Comparison of ENCODE assay signal across 20 mouse cellular contexts in genomic region chr11:20544801-20545515, GRCm38 (mm10). TPM values are rescaled to one million over a fixed set of nuclear protein-coding genes. Genes with fewer than 3 reads are reported as not detected.
DNase-seq lines count a peak whose midpoint lies in the region; ATAC-seq and TF ChIP-seq lines count a peak whose summit lies in the region.
"Had no signal": no experiment of that assay in that cellular context is flagged by ENCODE, and none has a peak within 500 bp of the region (broad histone marks: within the 10 kb centered on the region; RNA-seq: fewer than 3 reads in every experiment).

No protein-coding gene starts in this region.

- 44% methylated on average over 3 of the region's 3 CpGs for WGBS in forebrain, embryonic 14.5 days
- WGBS in forebrain, embryonic 15.5 days, result 46% methylated on average over 3 of the region's 3 CpGs
- 67% methylated on average over 3 of the region's 3 CpGs for WGBS in lung, embryonic 14.5 days

- in situ Hi-C loops in CH12.LX (cut with MboI; ENCODE audit: low pct_ligation_motif_present, low pct_unique_long_range_greater_than_20kb, low sequenced_read_pairs), result loop anchor here (5.0 kb wide), 1 partner anchor 78 kb away; no protein-coding TSS in a partner anchor

- H3K9me3 ChIP-seq in forebrain, embryonic 14.5 days (replicated peaks; ENCODE audit: control insufficient read depth, low read length), result no peaks in the 10 kb centered on the region
- no peaks in the 10 kb centered on the region for H3K9me3 ChIP-seq in forebrain, embryonic 15.5 days
- H3K9me3 ChIP-seq in lung, embryonic 14.5 days (ENCODE audit: low read depth, low read length), result no peaks in the 10 kb centered on the region
- H3K9me3 ChIP-seq in CH12.LX (replicated peaks; ENCODE audit: low read length), result no peaks in the 10 kb centered on the region
- H3K9me3 ChIP-seq: embryonic facial prominence, embryonic 12.5 days; heart, embryonic 10.5 days; limb, embryonic 15.5 days; liver, embryonic 15.5 days had no signal

- H3K79me2 ChIP-seq in CH12.LX (replicated peaks; ENCODE audit: control insufficient read depth, extremely low read depth, insufficient read depth, poor library complexity, severe bottlenecking), result no peaks in the 10 kb centered on the region; the same call in 1 of the 2 replicates

- TF ChIP-seq POLR2A in CH12.LX (IDR thresholded peaks at IDR 0.05; ENCODE audit: low read depth, low read length), result no peak
- TF ChIP-seq POLR2A in cortical plate, adult 2 months (IDR thresholded peaks at IDR 0.05; ENCODE audit: extremely low read depth, insufficient read depth, low read length), result no peak

- TF ChIP-seq EP300 in CH12.LX (IDR thresholded peaks at IDR 0.05; ENCODE audit: low read length), result peak; percentile 32; the same call in 1 of the 2 replicates

- DNase-seq in forebrain, embryonic 14.5 days (ENCODE audit: low spot score), result no peak
- DNase-seq in lung, embryonic 14.5 days, result no peak
- no peak for DNase-seq in lung, postnatal 14 days
- DNase-seq in CH12.LX (ENCODE audit: extremely low read depth), result no peak
- no peak for DNase-seq in adrenal gland, adult (ENCODE audit: inconsistent age in 2 of 2, low spot score in 1 of 2)
- DNase-seq: B cell, adult 2 months; cerebellum, adult 18-20 months; forebrain, postnatal 0 days; heart, postnatal 14 days; kidney, adult 18-20 months; layer of hippocampus, postnatal 36 days; thymus, postnatal 4 days had no signal

- no peaks in the 10 kb centered on the region for H3K27me3 ChIP-seq in forebrain, embryonic 14.5 days (replicated peaks; ENCODE audit: control insufficient read depth, insufficient read depth, low read length)
- no peaks in the 10 kb centered on the region for H3K27me3 ChIP-seq in forebrain, embryonic 15.5 days
- H3K27me3 ChIP-seq in lung, embryonic 14.5 days (ENCODE audit: insufficient read depth, low read length), result no peaks in the 10 kb centered on the region
- H3K27me3 ChIP-seq in CH12.LX (replicated peaks), result no peaks in the 10 kb centered on the region
- H3K27me3 ChIP-seq: limb, embryonic 15.5 days had no signal

- TF ChIP-seq CTCF in lung, embryonic 14.5 days (IDR thresholded peaks at IDR 0.05; ENCODE audit: low read depth), result no peak
- TF ChIP-seq CTCF in CH12.LX (conservative IDR thresholded peaks at IDR 0.05 in 1 of 2, IDR thresholded peaks at IDR 0.05 in 1 of 2; ENCODE audit: low read depth in 2 of 2, low read length in 2 of 2), result no peak
- no peak for TF ChIP-seq CTCF in cortical plate, adult 2 months (IDR thresholded peaks at IDR 0.05; ENCODE audit: extremely low read depth, insufficient read depth, low read length)

- dilution Hi-C loops in CH12.LX (cut with MboI; ENCODE audit: extremely low pct_ligation_motif_present, extremely low pct_unique_long_range_greater_than_20kb, low sequenced_read_pairs), result no loop called here

- H3K36me3 ChIP-seq in forebrain, embryonic 14.5 days (ENCODE audit: control insufficient read depth, insufficient read depth, low read length), result no peaks in the 10 kb centered on the region
- no peaks in the 10 kb centered on the region for H3K36me3 ChIP-seq in forebrain, embryonic 15.5 days
- H3K36me3 ChIP-seq in lung, embryonic 14.5 days (ENCODE audit: insufficient read depth), result no peaks in the 10 kb centered on the region; the same call in 1 of the 2 replicates
- peaks cover 3 to 10% of the 10 kb centered on the region in 2 experiments for H3K36me3 ChIP-seq in CH12.LX (replicated peaks in 1 of 2; ENCODE audit: control insufficient read depth in 1 of 2, insufficient read depth in 1 of 2, low read length in 1 of 2)
- H3K36me3 ChIP-seq: embryonic facial prominence, embryonic 12.5 days; heart, embryonic 10.5 days; limb, embryonic 15.5 days; liver, embryonic 15.5 days had no signal

- no peak overlapping the region for H3K4me3 ChIP-seq in forebrain, embryonic 14.5 days (ENCODE audit: low read depth, low read length)
- no peak overlapping the region; the same call in 1 of the 2 replicates for H3K4me3 ChIP-seq in forebrain, embryonic 15.5 days
- H3K4me3 ChIP-seq in lung, embryonic 14.5 days (ENCODE audit: low read depth, low read length), result peak overlapping the region; percentile 83; the same call in 1 of the 2 replicates
- H3K4me3 ChIP-seq in CH12.LX (replicated peaks in 1 of 3; ENCODE audit: low read depth in 2 of 3, low read length in 2 of 3, poor library complexity in 1 of 3), result peak overlapping the region in 1 of 3 experiments; percentile 85
- peak overlapping the region; percentile 64; the same call in 1 of the 2 replicates for H3K4me3 ChIP-seq in cortical plate, adult 2 months (ENCODE audit: insufficient read depth, low read length)

- peak overlapping the region; percentile 61; the same call in 1 of the 2 replicates for H3K4me2 ChIP-seq in forebrain, embryonic 14.5 days (ENCODE audit: low read length)
- H3K4me2 ChIP-seq in forebrain, embryonic 15.5 days (replicated peaks), result no peak overlapping the region
- no peak overlapping the region for H3K4me2 ChIP-seq in lung, embryonic 14.5 days
- H3K4me2 ChIP-seq in CH12.LX (ENCODE audit: insufficient read depth, low read depth, poor library complexity, severe bottlenecking), result peak overlapping the region; percentile 40; the same call in 1 of the 2 replicates

- no peak for TF ChIP-seq RAD21 in CH12.LX (IDR thresholded peaks at IDR 0.05; ENCODE audit: low read depth, low read length)

- no peak for ATAC-seq in forebrain, embryonic 14.5 days
- no peak for ATAC-seq in forebrain, embryonic 15.5 days (replicated peaks)
- ATAC-seq in lung, embryonic 14.5 days (ENCODE audit: insufficient read depth), result no peak
- ATAC-seq: forebrain, postnatal 0 days; lung, postnatal 0 days had no signal

- peaks cover 15% of the 10 kb centered on the region; the same call in 1 of the 2 replicates for H3K4me1 ChIP-seq in forebrain, embryonic 14.5 days (ENCODE audit: control insufficient read depth, insufficient read depth, low read length)
- H3K4me1 ChIP-seq in forebrain, embryonic 15.5 days, result peaks cover 22% of the 10 kb centered on the region
- H3K4me1 ChIP-seq in lung, embryonic 14.5 days (ENCODE audit: insufficient read depth), result 0 out of 2 replicates have a peak, but pooled peaks cover 2% of the 10 kb centered on the region
- H3K4me1 ChIP-seq in CH12.LX (ENCODE audit: control insufficient read depth in 1 of 2, insufficient read depth in 2 of 2), result peaks cover 7 to 35% of the 10 kb centered on the region in 2 experiments
- peaks cover 3% of the 10 kb centered on the region; the same call in 1 of the 2 replicates for H3K4me1 ChIP-seq in cortical plate, adult 2 months (ENCODE audit: control insufficient read depth, insufficient read depth, low read length)

- no peak overlapping the region for H3K9ac ChIP-seq in forebrain, embryonic 14.5 days (ENCODE audit: low read length)
- no peak overlapping the region for H3K9ac ChIP-seq in forebrain, embryonic 15.5 days (replicated peaks)
- H3K9ac ChIP-seq in lung, embryonic 14.5 days, result no peak overlapping the region
- no peak overlapping the region; the same call in 1 of the 2 replicates for H3K9ac ChIP-seq in CH12.LX (ENCODE audit: insufficient read depth, low read depth)
- H3K9ac ChIP-seq: embryonic facial prominence, embryonic 12.5 days; forebrain, postnatal 0 days; limb, embryonic 15.5 days; liver, embryonic 15.5 days had no signal

- H3K27ac ChIP-seq in forebrain, embryonic 14.5 days (ENCODE audit: low read depth, low read length), result no peak overlapping the region
- no peak overlapping the region for H3K27ac ChIP-seq in forebrain, embryonic 15.5 days (replicated peaks)
- H3K27ac ChIP-seq in lung, embryonic 14.5 days (ENCODE audit: low read depth), result no peak overlapping the region
- H3K27ac ChIP-seq in CH12.LX (ENCODE audit: insufficient read depth, low read depth), result no peak overlapping the region
- no peak overlapping the region for H3K27ac ChIP-seq in cortical plate, adult 2 months (ENCODE audit: insufficient read depth, low read length)
- H3K27ac ChIP-seq: embryonic facial prominence, embryonic 12.5 days; heart, embryonic 10.5 days; kidney, postnatal 0 days; limb, embryonic 15.5 days; liver, embryonic 15.5 days had no signal

TF ChIP-seq in CH12.LX, 34 proteins besides CTCF, POLR2A, EP300 and RAD21:
- TF ChIP-seq BHLHE40 (IDR thresholded peaks at IDR 0.05; ENCODE audit: low read depth, low read length) (peak; percentile 31; the same call in 1 of the 2 replicates), USF2 (conservative IDR thresholded peaks at IDR 0.05; ENCODE audit: low read depth, low read length) (no peak), ZNF384 (IDR thresholded peaks at IDR 0.05; ENCODE audit: low read depth, low read length) (peak; percentile 59), JUN (IDR thresholded peaks at IDR 0.05; ENCODE audit: insufficient read depth, low read depth, low read length) (no peak), MAZ (IDR thresholded peaks at IDR 0.05; ENCODE audit: low read depth, low read length) (0 out of 2 replicates have a peak, but pooled peaks have one; percentile 13), NRF1 (IDR thresholded peaks at IDR 0.05; ENCODE audit: low read depth, low read length) (no peak), SMC3 (IDR thresholded peaks at IDR 0.05; ENCODE audit: low read depth, low read length) (peak; percentile 2; the same call in 1 of the 2 replicates), IRF4 (IDR thresholded peaks at IDR 0.05; ENCODE audit: low read depth, low read length) (0 out of 2 replicates have a peak, but pooled peaks have one; percentile 15), ELF1 (IDR thresholded peaks at IDR 0.05; ENCODE audit: low read depth, low read length) (0 out of 2 replicates have a peak, but pooled peaks have one; percentile 10), ZKSCAN1 (IDR thresholded peaks at IDR 0.05; ENCODE audit: borderline replicate concordance, low read depth, low read length) (no peak), KAT2A (IDR thresholded peaks at IDR 0.05; ENCODE audit: insufficient replicate concordance, low read length) (0 out of 2 replicates have a peak, but pooled peaks have one; percentile 16), CHD2 (IDR thresholded peaks at IDR 0.05; ENCODE audit: low read length) (peak; percentile 66; the same call in 1 of the 2 replicates)

RNA-seq across cellular contexts. Expression of gene Sertad2, which starts 1.9 kb away (rescaled TPM):
- polyA plus RNA-seq in forebrain, embryonic 14.5 days (2014; fragmentation: Nextera tagmentation; extraction: Ambion mirVana), result 23.2 and 28.3 TPM in 2 replicates
- 36.2 and 39.6 TPM in 2 replicates for polyA plus RNA-seq in forebrain, embryonic 15.5 days (2015; fragmentation: Nextera tagmentation; extraction: Ambion mirVana)
- polyA plus RNA-seq in lung, embryonic 14.5 days (2014; fragmentation: Nextera tagmentation; extraction: Ambion mirVana), result 44.0 and 45.8 TPM in 2 replicates
- total RNA-seq in CH12.LX (2012; rRNA removed), result 5.2 and 6.0 TPM in 2 replicates
- total RNA-seq in CH12.LX (2014; rRNA removed), result 5.9 TPM in 2 replicates
- 10.3 and 13.1 TPM in 2 replicates for polyA plus RNA-seq in CH12.LX (2012; ENCODE audit: insufficient read length, low read depth)
- 15.4 and 17.4 TPM in 2 replicates for polyA plus RNA-seq in cortical plate, adult 2 months (2012; rRNA removed)

Comparison
In these comparisons a context has a peak if more than half of its experiments do, and no peak if none do; other contexts are left out.
1. H3K4me2 ChIP-seq: peak in forebrain, embryonic 14.5 days (single experiment) and CH12.LX (single experiment); none in forebrain, embryonic 15.5 days (single experiment) and lung, embryonic 14.5 days (single experiment).
2. H3K4me3 ChIP-seq: peak in lung, embryonic 14.5 days (single experiment) and cortical plate, adult 2 months (single experiment); none in forebrain, embryonic 14.5 days (single experiment) and forebrain, embryonic 15.5 days (single experiment).